Mouse (Mus musculus): ENCODE data around the gene Zfp950. TPM values are rescaled to one million over a fixed set of nuclear protein-coding genes. Genes with fewer than 3 reads are reported as not detected.
"Not testable (repeated sequence)": the region's sequence is repeated elsewhere in the genome, so short reads cannot be mapped to it uniquely, and the experiment has no call there.

Gene Zfp950
- polyA plus RNA-seq (2015; fragmentation: Nextera tagmentation; extraction: Ambion mirVana) = 48.1 and 49.9 TPM in 2 replicates

DNA sequence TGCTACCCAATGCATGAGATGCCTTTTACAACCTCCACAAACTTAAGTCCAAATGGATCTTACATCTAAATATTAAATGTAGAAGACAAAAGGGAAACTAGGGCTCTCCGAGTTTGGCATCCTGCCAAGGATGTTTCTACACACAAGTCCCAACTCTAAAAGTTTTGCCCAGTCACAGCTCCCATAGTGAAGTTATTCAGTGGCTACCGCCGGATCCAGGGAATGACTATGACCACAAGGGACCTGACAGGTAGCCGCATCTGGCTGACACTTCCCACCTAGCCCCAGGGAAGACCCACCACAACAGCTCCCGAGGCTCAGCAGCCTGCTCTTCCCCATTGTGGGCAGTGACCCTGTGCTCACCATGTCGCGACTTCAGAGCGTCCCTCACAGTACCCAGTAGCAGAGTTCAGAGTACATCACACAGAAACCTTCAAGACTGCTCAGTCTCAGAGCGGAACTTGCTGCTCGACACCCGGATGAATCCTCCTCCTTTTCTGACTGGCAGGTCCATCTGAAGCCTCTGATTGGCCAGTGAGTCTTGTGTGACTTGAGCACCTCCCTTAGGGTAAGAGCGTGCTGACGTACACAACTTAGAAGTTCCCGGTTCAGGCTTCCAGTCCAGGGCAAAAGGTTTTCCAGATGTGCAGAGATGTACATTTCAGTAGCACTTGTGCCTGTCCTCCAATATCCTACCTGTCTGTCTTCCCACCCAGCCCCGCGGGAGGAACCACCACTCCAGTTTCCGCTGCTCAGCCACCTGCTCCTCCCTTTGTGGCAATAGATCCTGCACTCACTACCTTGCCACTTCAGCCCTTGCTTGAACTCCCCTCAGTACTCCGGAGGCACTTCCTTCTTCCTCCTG, at the start of gene Zfp950:
Zfp950 (minus strand) TSS at position 499 of the 865 bp plus-strand sequence.
- H3K9me3 ChIP-seq = no peaks in the 10 kb centered on the region
- H3K4me3 ChIP-seq (replicated peaks) = peak within 1 kb of the TSS; percentile 76
- H3K36me3 ChIP-seq = peaks cover 4% of the 10 kb centered on the region; the same call in 1 of the 2 replicates
- peak; percentile 99 for ATAC-seq
- H3K4me2 ChIP-seq (replicated peaks) = peak within 1 kb of the TSS; percentile 73
- peaks cover 4% of the 10 kb centered on the region; the same call in 1 of the 2 replicates for H3K27me3 ChIP-seq
- peak within 1 kb of the TSS; percentile 30; the same call in 1 of the 2 replicates for H3K27ac ChIP-seq
- H3K9ac ChIP-seq (replicated peaks) = peak within 1 kb of the TSS; percentile 82
- peaks cover 14% of the 10 kb centered on the region for H3K4me1 ChIP-seq (replicated peaks)
- WGBS = under 1% methylated on average over 18 of the region's 18 CpGs

- not testable (repeated sequence) for H3K4me3 ChIP-seq (replicated peaks); H3K36me3 ChIP-seq; H3K27me3 ChIP-seq; H3K27ac ChIP-seq; H3K4me2 ChIP-seq (replicated peaks); H3K9ac ChIP-seq (replicated peaks); H3K4me1 ChIP-seq (replicated peaks); ATAC-seq
- 89% methylated on average over 2 of the region's 2 CpGs for WGBS
- H3K9me3 ChIP-seq = peaks cover 27% of the 10 kb centered on the region
Observed at GRCm38 (mm10) chr19:61183590-61183989, 43.0 kb upstream of the Zfp950 start, which contains the start of gene Gm6020. Gene Gm6020, plus strand, starts transcription at chr19:61183890.

DNA sequence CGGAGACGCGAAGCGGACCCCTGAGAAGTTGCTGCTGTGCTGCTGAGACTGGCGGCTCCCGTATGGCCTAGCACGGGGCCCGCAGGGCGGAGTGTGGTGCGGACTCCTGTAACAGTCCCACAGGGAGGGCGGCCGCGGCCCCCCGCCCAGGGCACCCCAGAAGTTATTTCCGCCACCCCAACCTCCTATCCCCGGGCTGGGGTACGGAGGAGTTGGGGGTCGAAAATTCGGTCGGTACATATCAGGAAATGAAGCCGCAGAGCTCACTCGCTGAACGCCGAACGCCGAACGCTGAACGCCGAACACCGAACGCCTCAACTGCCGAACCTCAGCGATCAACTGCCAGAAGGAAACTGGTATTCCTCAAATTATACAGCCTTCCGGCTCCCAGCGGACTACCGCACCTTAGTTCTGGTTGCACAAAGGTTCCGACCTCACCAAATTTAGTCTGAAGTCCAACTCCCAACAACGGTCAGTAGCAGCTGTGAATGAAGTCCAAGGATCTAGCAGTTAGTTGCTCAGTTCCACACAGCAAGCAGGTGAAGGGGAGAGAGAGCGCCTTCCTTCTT, 35.2 kb upstream of the Zfp950 start, which contains the start of gene Gm7102:
Gm7102 (minus strand) TSS at position 554 of the 569 bp plus-strand sequence.
- Histone ChIP-seq H3K36me3 (no peaks in the 10 kb centered on the region), H3K9ac (replicated peaks) (peak within 1 kb of the TSS; percentile 41; the same call in 1 of the 2 replicates), H3K9me3 (peaks cover 6% of the 10 kb centered on the region; the same call in 1 of the 2 replicates), H3K27me3 (no peaks in the 10 kb centered on the region), H3K4me3 (replicated peaks) (peak within 1 kb of the TSS; percentile 29), H3K4me2 (replicated peaks) (peak within 1 kb of the TSS; percentile 50), H3K4me1 (replicated peaks) (no peaks in the 10 kb centered on the region), H3K27ac (no peak within 1 kb of the TSS)
- no peak for ATAC-seq
- 33% methylated on average over 39 of the region's 39 CpGs for WGBS

GRCm38 (mm10) chr19:61151701-61152420, 11.2 kb upstream of the Zfp950 start:
- Histone ChIP-seq H3K4me1 (replicated peaks) (peaks cover 9% of the 10 kb centered on the region; the same call in 1 of the 2 replicates), H3K4me2 (replicated peaks) (peak overlapping the region; percentile 84), H3K27me3 (no peaks in the 10 kb centered on the region), H3K4me3 (replicated peaks) (peak overlapping the region; percentile 45), H3K9me3 (no peaks in the 10 kb centered on the region), H3K9ac (replicated peaks) (peak overlapping the region; percentile 63), H3K27ac (no peak overlapping the region), H3K36me3 (no peaks in the 10 kb centered on the region)
- peak; percentile 81 for ATAC-seq
- 7% methylated on average over 27 of the region's 27 CpGs for WGBS

DNA sequence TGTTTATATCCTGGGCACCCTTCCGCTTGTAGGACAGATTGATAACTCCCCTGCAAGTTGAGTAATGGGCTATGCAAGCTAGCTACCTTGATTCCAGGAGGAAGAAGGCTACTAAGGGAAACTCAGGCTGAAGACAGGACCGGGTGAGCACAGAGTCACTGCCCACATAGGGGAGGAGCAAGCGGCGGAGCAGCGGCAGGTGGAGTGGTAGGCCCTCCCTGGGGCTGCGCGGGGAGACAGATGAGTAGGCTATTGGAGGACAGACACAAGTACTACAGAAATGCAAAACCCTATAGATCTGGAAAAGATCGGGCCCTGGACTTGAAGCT, 10.7 kb upstream of the Zfp950 start:
- ATAC-seq = no peak
- H3K4me2 ChIP-seq (replicated peaks) = peak overlapping the region; percentile 84
- WGBS = 8% methylated on average over 8 of the region's 8 CpGs
- H3K4me3 ChIP-seq (replicated peaks) = peak overlapping the region; percentile 45
- peaks cover 9% of the 10 kb centered on the region; the same call in 1 of the 2 replicates for H3K4me1 ChIP-seq (replicated peaks)
- no peak overlapping the region for H3K27ac ChIP-seq
- H3K27me3 ChIP-seq = no peaks in the 10 kb centered on the region
- no peaks in the 10 kb centered on the region for H3K9me3 ChIP-seq
- no peaks in the 10 kb centered on the region for H3K36me3 ChIP-seq
- peak overlapping the region; percentile 63 for H3K9ac ChIP-seq (replicated peaks)

DNA sequence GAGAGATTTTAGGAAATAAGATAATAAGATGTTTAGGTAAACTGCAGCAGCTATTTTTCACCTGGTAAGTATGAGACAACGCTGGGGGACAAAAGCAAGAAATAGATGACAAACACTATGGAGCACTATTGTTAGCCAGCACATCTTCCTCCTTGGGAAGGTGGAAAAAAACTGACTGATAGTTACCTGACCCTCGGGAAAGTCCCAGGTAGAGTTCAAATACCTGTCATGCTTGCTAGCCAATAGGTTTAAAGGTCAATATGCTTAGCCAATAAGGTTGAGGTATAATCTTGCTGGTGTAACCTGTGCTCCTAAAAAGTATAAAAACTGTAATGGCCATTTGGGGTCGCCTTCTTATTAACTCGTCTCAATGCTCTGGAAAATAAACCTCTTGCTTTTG, 659 bp upstream of the Zfp950 start:
- Histone ChIP-seq H3K36me3 (peaks cover 4% of the 10 kb centered on the region; the same call in 1 of the 2 replicates), H3K9me3 (no peaks in the 10 kb centered on the region), H3K4me1 (replicated peaks) (peaks cover 14% of the 10 kb centered on the region), H3K9ac (replicated peaks) (peak overlapping the region; percentile 82), H3K27ac (no peak overlapping the region), H3K4me2 (replicated peaks) (peak overlapping the region; percentile 73), H3K27me3 (peaks cover 4% of the 10 kb centered on the region; the same call in 1 of the 2 replicates), H3K4me3 (replicated peaks) (peak overlapping the region; percentile 76)
- no peak for ATAC-seq
- 21% methylated on average over 4 of the region's 4 CpGs for WGBS

DNA sequence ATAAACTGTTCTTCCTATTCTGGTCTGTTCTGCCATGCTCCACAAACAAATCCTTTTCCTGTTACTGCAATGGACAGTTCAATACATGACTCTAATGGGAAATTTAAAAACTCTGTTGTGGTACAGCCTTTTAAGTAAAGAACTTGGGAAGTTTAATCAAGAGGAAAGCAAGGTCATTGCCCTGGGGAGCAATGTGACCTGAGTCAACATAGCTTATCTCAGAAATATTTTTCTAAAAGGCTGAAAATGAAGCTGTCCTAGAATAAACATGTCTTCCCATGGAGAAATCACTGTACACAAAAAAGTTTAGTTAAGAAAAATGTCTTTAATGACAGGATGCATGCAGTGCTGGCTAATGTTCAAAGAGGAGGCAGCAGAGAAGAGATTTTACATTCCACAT, 2.0 kb downstream of the Zfp950 start:
- no peak overlapping the region for H3K4me3 ChIP-seq (replicated peaks)
- no peak for ATAC-seq
- H3K9me3 ChIP-seq = no peaks in the 10 kb centered on the region
- H3K9ac ChIP-seq (replicated peaks) = no peak overlapping the region
- no peak overlapping the region for H3K4me2 ChIP-seq (replicated peaks)
- H3K4me1 ChIP-seq (replicated peaks) = peaks cover 14% of the 10 kb centered on the region
- H3K36me3 ChIP-seq = peaks cover 11% of the 10 kb centered on the region
- peaks cover 4% of the 10 kb centered on the region; the same call in 1 of the 2 replicates for H3K27me3 ChIP-seq
- no peak overlapping the region for H3K27ac ChIP-seq

- ATAC-seq = no peak
- Histone ChIP-seq H3K9ac (replicated peaks) (no peak overlapping the region), H3K4me3 (replicated peaks) (no peak overlapping the region), H3K4me1 (replicated peaks) (no peaks in the 10 kb centered on the region), H3K27me3 (no peaks in the 10 kb centered on the region), H3K36me3 (peaks cover 30% of the 10 kb centered on the region), H3K9me3 (peaks cover 2% of the 10 kb centered on the region), H3K4me2 (replicated peaks) (no peak overlapping the region), H3K27ac (no peak overlapping the region)
- WGBS = 92% methylated on average over 10 of the region's 10 CpGs
Observed at GRCm38 (mm10) chr19:61131096-61131495, 9.5 kb downstream of the Zfp950 start.

- Histone ChIP-seq H3K27me3 (no peaks in the 10 kb centered on the region), H3K9ac (replicated peaks) (no peak overlapping the region), H3K4me2 (replicated peaks) (no peak overlapping the region), H3K9me3 (peaks cover 20% of the 10 kb centered on the region; the same call in 1 of the 2 replicates), H3K27ac (no peak overlapping the region), H3K36me3 (peaks cover 10% of the 10 kb centered on the region; the same call in 1 of the 2 replicates), H3K4me3 (replicated peaks) (no peak overlapping the region), H3K4me1 (replicated peaks) (no peaks in the 10 kb centered on the region)
- WGBS = 55% methylated on average over 2 of the region's 2 CpGs
- no peak for ATAC-seq
Observed at GRCm38 (mm10) chr19:61110184-61110583, 30.5 kb downstream of the Zfp950 start.

GRCm38 (mm10) chr19:61097764-61098163, 42.9 kb downstream of the Zfp950 start:
- WGBS = 17% methylated on average over 4 of the region's 4 CpGs
- no peaks in the 10 kb centered on the region for H3K27me3 ChIP-seq
- H3K4me1 ChIP-seq (replicated peaks) = no peaks in the 10 kb centered on the region
- H3K36me3 ChIP-seq = peaks cover 10% of the 10 kb centered on the region; the same call in 1 of the 2 replicates
- no peak overlapping the region for H3K4me2 ChIP-seq (replicated peaks)
- no peak overlapping the region for H3K9ac ChIP-seq (replicated peaks)
- H3K27ac ChIP-seq = no peak overlapping the region
- no peak for ATAC-seq
- no peaks in the 10 kb centered on the region for H3K9me3 ChIP-seq
- no peak overlapping the region for H3K4me3 ChIP-seq (replicated peaks)

DNA sequence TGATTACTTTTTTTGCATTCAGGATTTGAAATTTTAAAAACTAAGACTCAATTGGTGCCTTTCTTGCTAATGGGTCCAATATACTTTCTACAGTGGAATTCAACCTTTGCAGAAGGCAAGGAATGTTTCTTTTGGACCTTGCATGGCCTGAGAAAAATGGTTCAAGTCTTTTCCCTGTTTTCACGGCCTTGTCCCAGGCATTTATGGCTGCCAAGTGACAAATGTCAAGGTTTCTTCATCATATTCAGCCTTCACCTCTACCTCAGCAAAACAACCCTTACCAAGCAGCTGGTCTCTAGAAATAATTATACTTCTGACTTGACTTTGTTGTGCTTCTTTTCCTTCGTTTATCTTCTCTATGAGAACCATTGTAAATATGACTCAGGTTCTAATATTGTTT, 43.9 kb downstream of the Zfp950 start:
- Histone ChIP-seq H3K27me3 (no peaks in the 10 kb centered on the region), H3K36me3 (peaks cover 10% of the 10 kb centered on the region; the same call in 1 of the 2 replicates), H3K4me1 (replicated peaks) (no peaks in the 10 kb centered on the region), H3K9me3 (no peaks in the 10 kb centered on the region), H3K4me3 (replicated peaks) (no peak overlapping the region), H3K9ac (replicated peaks) (no peak overlapping the region), H3K4me2 (replicated peaks) (no peak overlapping the region), H3K27ac (no peak overlapping the region)
- no peak for ATAC-seq
- 81% methylated on average over 2 of the region's 2 CpGs for WGBS
